Mouse (Mus musculus): ENCODE results near the gene Tprn.

DNA sequence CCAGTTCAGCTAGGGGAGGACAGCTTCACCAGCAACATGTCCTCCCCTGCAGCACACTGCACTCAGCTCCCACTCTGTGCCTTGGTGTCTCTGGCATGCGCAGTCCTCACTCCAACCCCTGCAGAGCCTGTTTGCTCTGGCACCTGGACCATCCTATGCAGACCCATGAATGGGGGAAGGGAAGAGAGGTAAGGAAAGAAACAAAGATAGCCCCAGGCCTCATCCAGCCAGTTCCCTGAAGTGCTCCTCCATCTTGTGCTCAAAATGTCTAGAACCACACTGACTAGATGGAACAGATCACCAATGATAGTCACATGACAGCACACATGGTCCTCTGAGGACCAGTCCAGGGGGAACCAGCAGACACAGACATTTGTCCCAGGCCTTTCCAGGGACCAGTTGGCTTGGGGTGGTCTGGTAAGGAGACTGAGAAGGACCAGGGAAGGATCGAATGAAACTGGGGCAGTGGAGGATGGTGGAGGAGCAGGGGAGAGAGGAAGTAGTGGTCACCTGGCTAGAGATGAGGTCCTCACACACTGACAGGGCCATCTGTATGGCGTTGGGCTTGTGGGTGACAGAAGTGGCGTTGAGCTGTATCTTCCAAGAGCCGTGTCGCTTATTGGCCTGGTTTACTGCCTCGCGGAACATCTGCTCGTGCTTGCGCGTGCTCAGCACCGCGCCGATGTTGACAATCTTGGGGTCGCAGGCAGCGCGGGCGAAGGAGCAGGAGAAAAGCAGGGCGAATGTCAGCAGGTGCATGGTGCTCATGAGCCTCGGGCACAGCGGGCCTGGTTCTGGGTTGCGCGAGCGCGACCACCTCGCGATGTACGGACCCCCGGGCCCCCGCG, 55.9 kb downstream of the Tprn start:
- no peak for TF ChIP-seq FLI1 (IDR thresholded peaks at IDR 0.05; ENCODE audit: low read length)
- TF ChIP-seq GATA1 (IDR thresholded peaks at IDR 0.05; ENCODE audit: borderline replicate concordance, low read length): no peak

Data from megakaryocyte, embryonic 14.5 days (primary cell).